Mouse (Mus musculus): ENCODE data around the gene Rab44. TPM values are rescaled to one million over a fixed set of nuclear protein-coding genes. Genes with fewer than 3 reads are reported as not detected.
A peak's percentile ranks its signal among the peaks of the same experiment; 100 is the strongest.
"Not testable (repeated sequence)": the region's sequence is repeated elsewhere in the genome, so short reads cannot be mapped to it uniquely, and the experiment has no call there.

Rab44 gene
- 1.1 TPM in 2 replicates for polyA plus RNA-seq (2015; fragmentation: Nextera tagmentation; extraction: Ambion mirVana)

- Histone ChIP-seq H3K9ac (ENCODE audit: low read length) (no peak within 1 kb of the TSS), H3K4me3 (ENCODE audit: low read length) (no peak within 1 kb of the TSS), H3K9me3 (ENCODE audit: control insufficient read depth, low read length) (no peaks in the 10 kb centered on the region), H3K27ac (ENCODE audit: low read length) (no peak within 1 kb of the TSS), H3K4me1 (replicated peaks; ENCODE audit: control insufficient read depth, insufficient read depth, low read length) (no peaks in the 10 kb centered on the region), H3K27me3 (ENCODE audit: control insufficient read depth, insufficient read depth, low read depth, low read length) (no peaks in the 10 kb centered on the region), H3K36me3 (ENCODE audit: control insufficient read depth, insufficient read depth, low read length) (no peaks in the 10 kb centered on the region), H3K4me2 (ENCODE audit: low read depth, low read length) (no peak within 1 kb of the TSS)
- WGBS, result 74% methylated on average over 13 of the region's 13 CpGs
- ATAC-seq (ENCODE audit: low read depth), result no peak
Measured at GRCm38 (mm10) chr17:29113591-29114352, at the start of gene Rab44. Gene Rab44, plus strand, starts transcription at chr17:29114145.

- Histone ChIP-seq H3K9ac (ENCODE audit: low read length) (no peak overlapping the region), H3K36me3 (ENCODE audit: control insufficient read depth, insufficient read depth, low read length) (no peaks in the 10 kb centered on the region), H3K27me3 (ENCODE audit: control insufficient read depth, insufficient read depth, low read depth, low read length) (no peaks in the 10 kb centered on the region), H3K4me2 (ENCODE audit: low read depth, low read length) (no peak overlapping the region), H3K4me3 (ENCODE audit: low read length) (no peak overlapping the region), H3K9me3 (ENCODE audit: control insufficient read depth, low read length) (no peaks in the 10 kb centered on the region), H3K4me1 (replicated peaks; ENCODE audit: control insufficient read depth, insufficient read depth, low read length) (peaks cover 6% of the 10 kb centered on the region), H3K27ac (ENCODE audit: low read length) (no peak overlapping the region)
- no peak for ATAC-seq (ENCODE audit: low read depth)
- 80% methylated on average over 21 of the region's 21 CpGs for WGBS
Measured at GRCm38 (mm10) chr17:29065245-29065940, 48.6 kb upstream of the Rab44 start.

- 98% methylated on average over 3 of the region's 3 CpGs for WGBS
- Histone ChIP-seq H3K4me3 (ENCODE audit: low read length) (no peak overlapping the region), H3K27me3 (ENCODE audit: control insufficient read depth, insufficient read depth, low read depth, low read length) (no peaks in the 10 kb centered on the region), H3K27ac (ENCODE audit: low read length) (no peak overlapping the region), H3K4me2 (ENCODE audit: low read depth, low read length) (no peak overlapping the region), H3K36me3 (ENCODE audit: control insufficient read depth, insufficient read depth, low read length) (no peaks in the 10 kb centered on the region), H3K9ac (ENCODE audit: low read length) (no peak overlapping the region), H3K9me3 (ENCODE audit: control insufficient read depth, low read length) (no peaks in the 10 kb centered on the region), H3K4me1 (replicated peaks; ENCODE audit: control insufficient read depth, insufficient read depth, low read length) (peaks cover 6% of the 10 kb centered on the region)
- no peak for ATAC-seq (ENCODE audit: low read depth)
Measured at GRCm38 (mm10) chr17:29065971-29066370, 48.0 kb upstream of the Rab44 start.

- not testable (repeated sequence) for H3K4me3 ChIP-seq (ENCODE audit: low read length); ATAC-seq (ENCODE audit: low read depth)
- WGBS, result 64% methylated on average over 3 of the region's 3 CpGs
Measured at GRCm38 (mm10) chr17:29067416-29067815, 46.5 kb upstream of the Rab44 start.

GRCm38 (mm10) chr17:29067847-29068246 is 46.1 kb upstream of the Rab44 start:
- H3K36me3 ChIP-seq (ENCODE audit: control insufficient read depth, insufficient read depth, low read length), result no peaks in the 10 kb centered on the region
- no peak overlapping the region for H3K4me2 ChIP-seq (ENCODE audit: low read depth, low read length)
- peaks cover 5% of the 10 kb centered on the region; the same call in 1 of the 2 replicates for H3K4me1 ChIP-seq (replicated peaks; ENCODE audit: control insufficient read depth, insufficient read depth, low read length)
- no peak overlapping the region for H3K27ac ChIP-seq (ENCODE audit: low read length)
- no peak overlapping the region for H3K4me3 ChIP-seq (ENCODE audit: low read length)
- H3K27me3 ChIP-seq (ENCODE audit: control insufficient read depth, insufficient read depth, low read depth, low read length), result no peaks in the 10 kb centered on the region
- H3K9me3 ChIP-seq (ENCODE audit: control insufficient read depth, low read length), result no peaks in the 10 kb centered on the region
- H3K9ac ChIP-seq (ENCODE audit: low read length), result no peak overlapping the region
- WGBS, result 52% methylated on average over 5 of the region's 5 CpGs
- no peak for ATAC-seq (ENCODE audit: low read depth)

More at GRCm38 (mm10) chr17:29067416-29067815, 46.5 kb upstream of the Rab44 start:
- not testable (repeated sequence) for H3K27ac ChIP-seq (ENCODE audit: low read length); H3K27me3 ChIP-seq (ENCODE audit: control insufficient read depth, insufficient read depth, low read depth, low read length); H3K4me1 ChIP-seq (replicated peaks; ENCODE audit: control insufficient read depth, insufficient read depth, low read length); H3K9me3 ChIP-seq (ENCODE audit: control insufficient read depth, low read length); H3K9ac ChIP-seq (ENCODE audit: low read length); H3K4me2 ChIP-seq (ENCODE audit: low read depth, low read length); H3K36me3 ChIP-seq (ENCODE audit: control insufficient read depth, insufficient read depth, low read length)

GRCm38 (mm10) chr17:29069063-29069462 is 44.9 kb upstream of the Rab44 start:
- Histone ChIP-seq H3K9ac (ENCODE audit: low read length) (no peak overlapping the region), H3K4me1 (replicated peaks; ENCODE audit: control insufficient read depth, insufficient read depth, low read length) (peaks cover 8% of the 10 kb centered on the region; the same call in 1 of the 2 replicates), H3K36me3 (ENCODE audit: control insufficient read depth, insufficient read depth, low read length) (no peaks in the 10 kb centered on the region), H3K9me3 (ENCODE audit: control insufficient read depth, low read length) (no peaks in the 10 kb centered on the region), H3K27ac (ENCODE audit: low read length) (no peak overlapping the region), H3K27me3 (ENCODE audit: control insufficient read depth, insufficient read depth, low read depth, low read length) (no peaks in the 10 kb centered on the region), H3K4me3 (ENCODE audit: low read length) (no peak overlapping the region), H3K4me2 (ENCODE audit: low read depth, low read length) (no peak overlapping the region)
- WGBS, result 52% methylated on average over 10 of the region's 10 CpGs
- ATAC-seq (ENCODE audit: low read depth), result peak; percentile 84; the same call in 1 of the 2 replicates

DNA sequence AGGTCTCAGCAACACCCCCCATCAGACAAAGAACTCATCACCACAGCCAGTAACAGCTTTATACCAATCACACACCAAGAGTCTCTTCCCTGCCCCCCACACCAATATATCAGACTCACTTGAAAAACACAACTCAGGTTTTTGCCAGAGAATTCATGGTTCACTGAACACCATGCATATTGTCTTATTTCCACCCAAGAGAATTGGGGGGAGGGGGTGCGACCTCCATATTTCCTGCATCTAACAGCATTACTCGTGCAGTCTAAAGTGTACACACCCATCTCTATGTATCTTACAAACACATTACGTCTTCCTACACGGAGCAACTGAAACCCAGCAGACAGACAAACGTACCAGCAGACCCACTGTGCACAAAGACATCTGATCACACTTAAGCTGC is 42.1 kb upstream of the Rab44 start:
- Histone ChIP-seq H3K9ac (ENCODE audit: low read length) (no peak overlapping the region), H3K9me3 (ENCODE audit: control insufficient read depth, low read length) (no peaks in the 10 kb centered on the region), H3K27me3 (ENCODE audit: control insufficient read depth, insufficient read depth, low read depth, low read length) (no peaks in the 10 kb centered on the region), H3K4me1 (replicated peaks; ENCODE audit: control insufficient read depth, insufficient read depth, low read length) (peaks cover 8% of the 10 kb centered on the region; the same call in 1 of the 2 replicates), H3K4me2 (ENCODE audit: low read depth, low read length) (no peak overlapping the region), H3K4me3 (ENCODE audit: low read length) (no peak overlapping the region), H3K27ac (ENCODE audit: low read length) (no peak overlapping the region), H3K36me3 (ENCODE audit: control insufficient read depth, insufficient read depth, low read length) (no peaks in the 10 kb centered on the region)
- ATAC-seq (ENCODE audit: low read depth), result no peak
- 58% methylated on average over 5 of the region's 5 CpGs for WGBS

DNA sequence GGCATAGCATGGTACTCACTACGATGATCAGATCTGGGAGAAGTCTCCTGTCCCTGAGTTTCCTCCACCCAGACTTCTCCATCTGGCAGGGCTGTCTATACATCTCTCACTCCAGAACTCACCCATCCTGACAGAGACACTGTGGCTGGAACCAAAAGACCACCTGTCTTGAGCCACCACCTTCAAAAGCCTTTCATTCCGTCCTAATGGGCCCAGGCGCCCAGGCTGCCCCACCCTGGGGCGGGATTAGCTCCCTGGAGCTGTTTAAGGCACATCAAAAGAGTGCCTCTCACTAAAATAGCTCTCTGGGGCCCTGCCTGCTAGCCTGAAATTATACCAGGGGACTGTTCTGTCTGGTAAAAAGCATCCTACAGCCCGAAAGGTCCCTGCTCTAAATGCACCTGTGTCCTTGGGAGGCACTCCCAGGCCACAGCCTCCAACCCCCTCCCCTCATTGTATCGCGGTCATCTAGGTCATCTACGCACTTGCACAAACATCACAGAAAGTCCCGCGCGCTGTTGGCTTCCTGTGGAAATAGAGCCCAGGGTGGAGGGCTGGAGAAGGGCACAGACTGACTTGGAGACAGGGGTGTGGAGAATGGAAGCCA is 41.1 kb upstream of the Rab44 start:
- WGBS, result 24% methylated on average over 11 of the region's 11 CpGs
- Histone ChIP-seq H3K9me3 (ENCODE audit: control insufficient read depth, low read length) (no peaks in the 10 kb centered on the region), H3K4me2 (ENCODE audit: low read depth, low read length) (no peak overlapping the region)

DNA sequence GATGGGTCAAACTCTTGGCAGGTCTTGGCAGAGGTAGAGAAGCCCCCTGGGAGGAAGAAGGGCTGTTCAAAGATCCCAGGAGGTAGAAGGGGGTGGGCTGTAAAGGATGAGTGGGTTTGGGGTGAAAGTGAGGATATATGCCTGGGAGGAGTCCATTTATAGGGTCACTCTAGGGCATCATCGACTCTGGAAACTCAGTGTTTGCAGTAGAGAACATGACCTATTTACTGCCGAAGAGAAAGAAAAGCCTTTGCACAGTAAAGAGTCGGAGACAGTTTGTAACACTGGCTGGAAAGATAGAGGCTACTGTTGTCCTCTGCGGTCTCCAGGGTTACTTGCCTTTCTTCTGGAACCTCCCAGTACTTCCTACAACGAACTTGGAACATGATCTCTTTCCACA is 40.6 kb upstream of the Rab44 start:
- Histone ChIP-seq H3K27ac (ENCODE audit: low read length) (no peak overlapping the region), H3K9ac (ENCODE audit: low read length) (no peak overlapping the region), H3K9me3 (ENCODE audit: control insufficient read depth, low read length) (no peaks in the 10 kb centered on the region), H3K4me1 (replicated peaks; ENCODE audit: control insufficient read depth, insufficient read depth, low read length) (peaks cover 11% of the 10 kb centered on the region), H3K4me3 (ENCODE audit: low read length) (no peak overlapping the region), H3K36me3 (ENCODE audit: control insufficient read depth, insufficient read depth, low read length) (no peaks in the 10 kb centered on the region), H3K4me2 (ENCODE audit: low read depth, low read length) (no peak overlapping the region), H3K27me3 (ENCODE audit: control insufficient read depth, insufficient read depth, low read depth, low read length) (no peaks in the 10 kb centered on the region)
- 40% methylated on average over 5 of the region's 5 CpGs for WGBS
- ATAC-seq (ENCODE audit: low read depth), result no peak

More for the DNA sequence above, 41.1 kb upstream of the Rab44 start:
- Histone ChIP-seq H3K4me3 (ENCODE audit: low read length) (no peak overlapping the region), H3K4me1 (replicated peaks; ENCODE audit: control insufficient read depth, insufficient read depth, low read length) (peaks cover 10% of the 10 kb centered on the region; the same call in 1 of the 2 replicates), H3K27me3 (ENCODE audit: control insufficient read depth, insufficient read depth, low read depth, low read length) (no peaks in the 10 kb centered on the region), H3K9ac (ENCODE audit: low read length) (no peak overlapping the region), H3K36me3 (ENCODE audit: control insufficient read depth, insufficient read depth, low read length) (no peaks in the 10 kb centered on the region), H3K27ac (ENCODE audit: low read length) (no peak overlapping the region)
- ATAC-seq (ENCODE audit: low read depth), result no peak
